Comparison of ENCODE assay signal across 8 mouse cellular contexts in genomic region chrX:102349843-102350731, GRCm38 (mm10).
DNase-seq lines count a peak whose midpoint lies in the region; ATAC-seq lines count a peak whose summit lies in the region.

No protein-coding gene starts in this region.

- no peak overlapping the region for H3K27ac ChIP-seq in embryonic facial prominence, embryonic 15.5 days (replicated peaks)
- H3K27ac ChIP-seq in forebrain, embryonic 13.5 days = no peak overlapping the region

- no peaks in the 10 kb centered on the region for H3K9me3 ChIP-seq in embryonic facial prominence, embryonic 15.5 days (replicated peaks)
- H3K9me3 ChIP-seq in forebrain, embryonic 13.5 days (replicated peaks) = no peaks in the 10 kb centered on the region

- no peak overlapping the region for H3K4me2 ChIP-seq in embryonic facial prominence, embryonic 15.5 days (replicated peaks)
- no peak overlapping the region for H3K4me2 ChIP-seq in forebrain, embryonic 13.5 days

- no peaks in the 10 kb centered on the region for H3K36me3 ChIP-seq in embryonic facial prominence, embryonic 15.5 days
- H3K36me3 ChIP-seq in forebrain, embryonic 13.5 days (ENCODE audit: poor library complexity, severe bottlenecking) = no peaks in the 10 kb centered on the region

- peak; percentile 15 for DNase-seq in kidney, adult 11 months
- no peak for DNase-seq in kidney, postnatal 10 days
- peak; percentile 38 for DNase-seq in adrenal gland, postnatal 10 days
- DNase-seq in heart, postnatal 4 days = peak; percentile 56
- DNase-seq in c-Kit-positive CD71-positive TER-119-positive erythroid progenitor cells, embryonic 14.5 days (ENCODE audit: low spot score) = no peak
- no peak for DNase-seq in retina, postnatal 1 day

- H3K9ac ChIP-seq in embryonic facial prominence, embryonic 15.5 days = no peak overlapping the region
- H3K9ac ChIP-seq in forebrain, embryonic 13.5 days = no peak overlapping the region

- peak; percentile 69; the same call in 1 of the 2 replicates for ATAC-seq in embryonic facial prominence, embryonic 15.5 days (ENCODE audit: insufficient number of reproducible peaks, low FRiP score, low TSS enrichment, low read depth)
- ATAC-seq in forebrain, embryonic 13.5 days = no peak

- H3K4me3 ChIP-seq in embryonic facial prominence, embryonic 15.5 days (replicated peaks) = no peak overlapping the region
- H3K4me3 ChIP-seq in forebrain, embryonic 13.5 days = no peak overlapping the region

- peaks cover 4% of the 10 kb centered on the region for H3K27me3 ChIP-seq in embryonic facial prominence, embryonic 15.5 days
- peaks cover 10% of the 10 kb centered on the region; the same call in 1 of the 2 replicates for H3K27me3 ChIP-seq in forebrain, embryonic 13.5 days

- WGBS in embryonic facial prominence, embryonic 15.5 days = 58% methylated on average over 14 of the region's 14 CpGs
- 69% methylated on average over 14 of the region's 14 CpGs for WGBS in forebrain, embryonic 13.5 days

- no peaks in the 10 kb centered on the region for H3K4me1 ChIP-seq in embryonic facial prominence, embryonic 15.5 days
- no peaks in the 10 kb centered on the region for H3K4me1 ChIP-seq in forebrain, embryonic 13.5 days

Comparison
In these comparisons a context has a peak if more than half of its experiments do, and no peak if none do; other contexts are left out.
1. DNase-seq: peak in kidney, adult 11 months (single experiment), adrenal gland, postnatal 10 days (single experiment) and heart, postnatal 4 days (single experiment); none in kidney, postnatal 10 days (single experiment), c-Kit-positive CD71-positive TER-119-positive erythroid progenitor cells, embryonic 14.5 days (single experiment) and retina, postnatal 1 day (single experiment).